Comparison of ENCODE assay signal across 8 mouse cellular contexts in the genomic region with DNA sequence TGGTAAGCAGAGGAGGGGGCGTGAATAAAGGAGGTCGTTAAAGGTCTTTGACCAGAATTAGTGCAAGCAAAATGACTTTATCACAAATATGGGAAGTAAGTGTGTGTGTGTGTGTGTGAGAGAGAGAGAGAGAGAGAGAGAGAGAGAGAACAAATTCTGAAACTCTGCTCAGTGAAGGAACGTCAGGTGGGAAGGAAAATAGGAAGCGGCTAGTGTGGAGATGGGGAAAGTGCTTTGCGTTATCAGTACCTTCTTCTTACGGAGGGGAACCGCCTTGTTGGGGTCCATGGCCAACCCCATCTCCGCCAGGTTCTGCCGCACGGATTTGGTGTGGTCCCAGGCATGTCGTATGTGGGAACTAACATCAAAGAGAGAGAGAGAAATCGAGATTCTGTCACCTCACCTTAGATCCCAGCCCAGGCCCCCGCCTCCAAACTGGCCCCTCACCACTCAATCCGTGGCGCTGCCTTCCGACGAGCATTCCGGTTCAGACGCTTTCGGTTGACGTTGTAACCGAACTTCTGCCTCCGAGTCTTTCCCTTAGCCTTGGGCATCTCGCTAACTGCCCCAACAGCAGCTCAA. TPM values are rescaled to one million over a fixed set of nuclear protein-coding genes. Genes with fewer than 3 reads are reported as not detected.
DNase-seq lines count a peak whose midpoint lies in the region; ATAC-seq and TF ChIP-seq lines count a peak whose summit lies in the region.

No protein-coding gene starts in this region.

- ATAC-seq in heart, embryonic 12.5 days (ENCODE audit: insufficient number of reproducible peaks, low FRiP score) = 0 out of 2 replicates have a peak, but pooled peaks have one; percentile 7
- no peak for ATAC-seq in G1E (ENCODE audit: extremely low read depth, insufficient number of reproducible peaks, low FRiP score, poor library complexity, severe bottlenecking)

- H3K9me3 ChIP-seq in heart, embryonic 12.5 days (replicated peaks) = no peaks in the 10 kb centered on the region
- H3K9me3 ChIP-seq in G1E (replicated peaks) = no peaks in the 10 kb centered on the region
- no peaks in the 10 kb centered on the region for H3K9me3 ChIP-seq in hindbrain, embryonic 10.5 days
- no peaks in the 10 kb centered on the region for H3K9me3 ChIP-seq in megakaryocyte, embryonic 14.5 days

- WGBS in heart, embryonic 12.5 days = under 1% methylated on average over 24 of the region's 24 CpGs
- WGBS in hindbrain, embryonic 10.5 days = 2% methylated on average over 24 of the region's 24 CpGs

- no peak overlapping the region for H3K27ac ChIP-seq in heart, embryonic 12.5 days (ENCODE audit: poor library complexity, severe bottlenecking)
- peak overlapping the region; percentile 86 for H3K27ac ChIP-seq in hindbrain, embryonic 10.5 days

- no peaks in the 10 kb centered on the region for H3K27me3 ChIP-seq in heart, embryonic 12.5 days (replicated peaks)
- H3K27me3 ChIP-seq in G1E (ENCODE audit: insufficient read depth, low read length) = no peaks in the 10 kb centered on the region
- H3K27me3 ChIP-seq in hindbrain, embryonic 10.5 days (ENCODE audit: insufficient read depth, poor library complexity, severe bottlenecking) = no peaks in the 10 kb centered on the region
- H3K27me3 ChIP-seq in megakaryocyte, embryonic 14.5 days (replicated peaks) = no peaks in the 10 kb centered on the region

- H3K4me1 ChIP-seq in heart, embryonic 12.5 days (replicated peaks) = peaks cover 17% of the 10 kb centered on the region
- H3K4me1 ChIP-seq in G1E (ENCODE audit: insufficient read depth, low read depth, low read length) = peaks cover 35% of the 10 kb centered on the region
- peaks cover 26% of the 10 kb centered on the region for H3K4me1 ChIP-seq in hindbrain, embryonic 10.5 days (replicated peaks)
- peaks cover 31% of the 10 kb centered on the region for H3K4me1 ChIP-seq in megakaryocyte, embryonic 14.5 days

- intact Hi-C loops in heart, postnatal 14 days (cut with DNase I) = no loop called here
- intact Hi-C loops in gastrocnemius, postnatal 14 days (cut with DNase I; ENCODE audit: low total_unique reads) = no loop called here

- H3K9ac ChIP-seq in heart, embryonic 12.5 days = peak overlapping the region; percentile 90

- H3K4me2 ChIP-seq in heart, embryonic 12.5 days = peak overlapping the region; percentile 80

- no peak for DNase-seq in heart, postnatal 14 days
- DNase-seq in G1E (ENCODE audit: low spot score) = no peak
- no peak for DNase-seq in hindbrain, embryonic 10.5 days (ENCODE audit: low spot score)
- DNase-seq in layer of hippocampus, adult 9-10 months (ENCODE audit: low spot score) = no peak
- DNase-seq in urinary bladder, postnatal 25 days (ENCODE audit: low spot score) = no peak
- DNase-seq in gastrocnemius, postnatal 14 days = no peak

- H3K4me3 ChIP-seq in heart, embryonic 12.5 days = peak overlapping the region; percentile 89
- peak overlapping the region; percentile 96 for H3K4me3 ChIP-seq in G1E (ENCODE audit: low read depth, low read length)
- peak overlapping the region; percentile 86 for H3K4me3 ChIP-seq in hindbrain, embryonic 10.5 days
- H3K4me3 ChIP-seq in megakaryocyte, embryonic 14.5 days (replicated peaks) = peak overlapping the region; percentile 98

- no peak for TF ChIP-seq CTCF in G1E (IDR thresholded peaks at IDR 0.05; ENCODE audit: low read depth, low read length)

- peaks cover 45% of the 10 kb centered on the region for H3K36me3 ChIP-seq in heart, embryonic 12.5 days
- peaks cover 69% of the 10 kb centered on the region for H3K36me3 ChIP-seq in G1E (replicated peaks)
- H3K36me3 ChIP-seq in hindbrain, embryonic 10.5 days = peaks cover 54% of the 10 kb centered on the region
- peaks cover 60% of the 10 kb centered on the region for H3K36me3 ChIP-seq in megakaryocyte, embryonic 14.5 days (replicated peaks; ENCODE audit: low read length)

RNA-seq across cellular contexts. Expression of a gene that starts 0.4 kb away (rescaled TPM):
- polyA plus RNA-seq in heart, embryonic 12.5 days (2016; fragmentation: Nextera tagmentation; extraction: Ambion mirVana) = 55.5 and 60.3 TPM in 2 replicates
- 10 to 100 TPM; 14.7 to 15.1 TPM for total RNA-seq in heart, postnatal 14 days (2021)
- 64.7 and 76.0 TPM in 2 replicates for total RNA-seq in G1E (2014; fragmentation: Nextera tagmentation)
- total RNA-seq in G1E (2017) = 59.4 and 65.7 TPM in 2 replicates
- polyA plus RNA-seq in G1E (2012) = 63.8 and 65.1 TPM in 2 replicates
- 80.8 and 101 TPM in 2 replicates for polyA plus RNA-seq in hindbrain, embryonic 10.5 days (2016; fragmentation: Nextera tagmentation; extraction: Ambion mirVana)
- polyA plus RNA-seq in megakaryocyte, embryonic 14.5 days (2012; ENCODE audit: insufficient read depth, low replicate concordance) = 6.9 and 22.1 TPM in 2 replicates
- total RNA-seq in gastrocnemius, postnatal 14 days (2021) = 10 to 100 TPM; 17.6 to 19.4 TPM

RNA-seq across cellular contexts. Expression of a gene that starts 0.5 kb away (rescaled TPM):
- 242 and 247 TPM in 2 replicates for polyA plus RNA-seq in heart, embryonic 12.5 days (2016; fragmentation: Nextera tagmentation; extraction: Ambion mirVana)
- total RNA-seq in heart, postnatal 14 days (2021) = 100 to 1,000 TPM; 216 to 231 TPM
- total RNA-seq in G1E (2014; fragmentation: Nextera tagmentation) (74.0 and 79.3 TPM in 2 replicates), G1E (2017) (65.2 and 67.7 TPM in 2 replicates)
- polyA plus RNA-seq in G1E (2012) = 26.4 and 84.5 TPM in 2 replicates
- polyA plus RNA-seq in hindbrain, embryonic 10.5 days (2016; fragmentation: Nextera tagmentation; extraction: Ambion mirVana) = 163 and 174 TPM in 2 replicates
- 13.6 and 46.2 TPM in 2 replicates for polyA plus RNA-seq in megakaryocyte, embryonic 14.5 days (2012; ENCODE audit: insufficient read depth, low replicate concordance)
- 100 to 1,000 TPM; 126 to 131 TPM for total RNA-seq in gastrocnemius, postnatal 14 days (2021)

RNA-seq across cellular contexts. Expression of a gene that starts 14.7 kb away (rescaled TPM):
- polyA plus RNA-seq in heart, embryonic 12.5 days (2016; fragmentation: Nextera tagmentation; extraction: Ambion mirVana) = 19.9 and 23.3 TPM in 2 replicates
- total RNA-seq in heart, postnatal 14 days (2021) = 1 to 10 TPM; 8.1 to 8.4 TPM
- total RNA-seq in G1E (2014; fragmentation: Nextera tagmentation) (20.8 and 21.4 TPM in 2 replicates), G1E (2017) (13.9 and 14.3 TPM in 2 replicates)
- polyA plus RNA-seq in G1E (2012) = 11.8 and 13.8 TPM in 2 replicates
- 28.8 and 35.8 TPM in 2 replicates for polyA plus RNA-seq in hindbrain, embryonic 10.5 days (2016; fragmentation: Nextera tagmentation; extraction: Ambion mirVana)
- 11.5 TPM in 1 of 2 replicates, not detected in the other for polyA plus RNA-seq in megakaryocyte, embryonic 14.5 days (2012; ENCODE audit: insufficient read depth, low replicate concordance)
- 1 to 10 TPM; 2.9 to 3.7 TPM for total RNA-seq in gastrocnemius, postnatal 14 days (2021)

RNA-seq across cellular contexts. Expression of a gene that starts 21.6 kb away (rescaled TPM):
- 48.9 and 52.6 TPM in 2 replicates for polyA plus RNA-seq in heart, embryonic 12.5 days (2016; fragmentation: Nextera tagmentation; extraction: Ambion mirVana)
- total RNA-seq in heart, postnatal 14 days (2021) = 10 to 100 TPM; 91.8 to 93.1 TPM
- 8.7 and 9.2 TPM in 2 replicates for total RNA-seq in G1E (2014; fragmentation: Nextera tagmentation)
- 29.6 and 33.6 TPM in 2 replicates for total RNA-seq in G1E (2017)
- polyA plus RNA-seq in G1E (2012) = 49.8 TPM in 2 replicates
- polyA plus RNA-seq in hindbrain, embryonic 10.5 days (2016; fragmentation: Nextera tagmentation; extraction: Ambion mirVana) = 21.4 and 35.4 TPM in 2 replicates
- polyA plus RNA-seq in megakaryocyte, embryonic 14.5 days (2012; ENCODE audit: insufficient read depth, low replicate concordance) = 72.4 and 308 TPM in 2 replicates
- total RNA-seq in gastrocnemius, postnatal 14 days (2021) = 10 to 100 TPM; 86.4 to 95.0 TPM

RNA-seq across cellular contexts. Expression of a gene that starts 24.3 kb away (rescaled TPM):
- polyA plus RNA-seq in heart, embryonic 12.5 days (2016; fragmentation: Nextera tagmentation; extraction: Ambion mirVana) = 119 and 131 TPM in 2 replicates
- total RNA-seq in heart, postnatal 14 days (2021) = 100 to 1,000 TPM in 1 of 2 experiments, 10 to 100 TPM in 1; 98.6 to 102 TPM
- total RNA-seq in G1E (2014; fragmentation: Nextera tagmentation) = 59.2 and 61.9 TPM in 2 replicates
- total RNA-seq in G1E (2017) = 37.3 and 40.4 TPM in 2 replicates
- polyA plus RNA-seq in G1E (2012) = 32.8 and 36.9 TPM in 2 replicates
- 228 and 273 TPM in 2 replicates for polyA plus RNA-seq in hindbrain, embryonic 10.5 days (2016; fragmentation: Nextera tagmentation; extraction: Ambion mirVana)
- 23.2 and 24.6 TPM in 2 replicates for polyA plus RNA-seq in megakaryocyte, embryonic 14.5 days (2012; ENCODE audit: insufficient read depth, low replicate concordance)
- 100 to 1,000 TPM in 1 of 2 experiments, 10 to 100 TPM in 1; 97.4 to 106 TPM for total RNA-seq in gastrocnemius, postnatal 14 days (2021)
